Mouse (Mus musculus) heart, postnatal 4 days (tissue): ENCODE measurements around the gene Gm10300. TPM values are rescaled to one million over a fixed set of nuclear protein-coding genes. Genes with fewer than 3 reads are reported as not detected.

Experiments
- DNase-seq: peaks from one replicate; pipeline ENCODE4 v3.0.0; 2021
- total RNA-seq, 2 experiments: library from RNA; stranded (reverse); gene quantifications; 2 replicates each; pipeline ENCODE4 v1.2.3; 2021

The Gm10300 gene
- total RNA-seq: under 1 TPM; 0.11 to 0.12 TPM

DNA sequence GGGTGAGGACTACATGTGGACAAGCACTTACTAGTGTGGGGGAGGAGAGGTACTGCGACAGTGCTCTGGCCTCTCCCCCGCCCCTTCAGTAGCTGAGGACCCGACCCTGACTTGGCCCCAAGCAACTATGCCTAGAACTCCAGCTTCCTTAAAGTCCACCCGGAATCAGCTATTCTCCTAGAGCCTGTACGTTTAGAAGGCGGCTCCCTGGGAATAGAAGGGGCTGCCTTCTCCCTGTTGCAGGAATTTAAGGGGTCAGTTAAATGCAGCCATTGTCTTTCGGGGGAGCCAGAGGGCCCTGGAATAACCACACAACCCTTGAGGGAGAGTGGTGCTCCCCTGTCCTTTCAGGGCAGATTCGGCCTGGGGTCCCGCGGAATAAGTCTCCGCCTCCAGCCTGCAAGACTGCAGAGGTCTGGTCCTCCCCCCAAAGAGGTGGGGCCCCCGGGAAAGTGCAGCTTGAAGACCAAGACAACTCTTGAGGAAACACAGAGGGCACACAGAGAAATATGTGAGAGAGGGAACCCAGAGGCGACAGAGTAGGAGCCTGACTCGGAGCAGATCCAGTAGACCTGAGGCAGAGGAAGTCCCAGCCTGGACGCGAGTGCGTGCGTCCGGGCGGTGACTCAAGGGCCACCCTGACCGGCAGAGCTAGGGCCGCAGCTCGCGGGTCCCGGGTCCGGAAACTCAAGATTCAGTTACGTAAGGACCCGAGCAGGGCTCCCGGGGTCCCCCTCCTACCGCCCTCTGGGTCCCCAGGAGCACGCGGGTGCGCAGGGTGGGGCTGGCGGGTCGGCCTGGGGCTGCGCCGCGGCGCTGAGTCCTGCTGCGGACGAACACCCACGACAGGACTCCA lies at the start of gene Gm10300:
TSS of gene Gm10300 (plus strand) at position 621 of the 856 bp plus-strand sequence.
- DNase-seq: peak; percentile 47

DNA sequence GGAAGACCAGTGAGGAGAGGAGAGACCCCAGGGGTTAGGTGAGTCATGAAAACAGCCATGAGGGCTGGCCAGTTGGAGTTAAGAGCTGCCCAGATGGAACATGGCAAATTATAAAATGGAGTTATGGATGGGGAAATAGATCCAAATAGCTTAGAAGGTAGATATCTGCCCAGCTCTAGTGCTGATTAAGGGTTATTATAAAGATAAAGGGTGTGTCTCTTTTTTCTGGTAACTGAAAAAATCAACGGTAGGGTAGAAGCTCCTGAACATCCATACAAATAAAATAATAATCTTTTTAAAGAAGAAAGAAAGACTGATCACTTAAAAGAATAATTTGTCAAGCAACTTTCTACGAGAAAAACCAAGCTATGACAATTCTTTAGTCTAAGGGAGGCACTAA lies 49.2 kb upstream of the Gm10300 start:
- DNase-seq: no peak

DNA sequence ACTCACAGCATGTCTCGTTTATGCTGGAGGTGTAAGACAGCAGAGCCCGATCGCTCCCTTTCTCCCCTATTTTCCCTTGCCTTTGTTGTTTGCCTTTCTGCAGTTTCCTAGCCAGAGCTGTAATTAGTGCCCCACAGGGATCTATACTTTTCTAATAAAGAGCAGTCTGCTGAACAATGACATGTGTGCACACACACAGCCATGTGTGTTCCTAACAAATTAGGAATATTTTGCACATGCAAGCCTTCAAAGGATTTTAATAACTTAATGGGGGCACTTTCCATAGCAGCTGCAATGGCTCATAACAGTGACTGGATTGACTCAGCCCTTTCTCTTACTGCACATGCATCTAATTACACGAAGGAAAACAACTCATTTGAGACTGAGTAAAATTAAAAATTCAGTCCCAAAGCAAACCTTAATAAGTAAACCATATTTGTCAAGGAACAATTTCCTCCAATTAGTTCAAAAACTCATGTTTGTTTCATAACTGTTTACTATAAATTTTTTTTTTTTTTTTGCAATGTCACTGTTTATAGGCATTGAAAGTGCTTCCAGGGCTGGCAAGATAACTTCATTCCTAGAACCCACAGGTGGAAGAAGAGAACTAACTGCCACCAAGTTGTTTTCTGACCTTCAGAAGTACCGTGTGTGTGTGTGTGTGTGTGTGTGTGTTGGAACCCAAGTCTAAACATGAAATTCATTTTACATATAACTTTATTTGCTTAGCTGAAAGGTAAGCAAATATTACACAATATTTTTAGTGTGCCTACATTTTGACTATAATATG lies 48.6 kb upstream of the Gm10300 start:
- no peak for DNase-seq

DNA sequence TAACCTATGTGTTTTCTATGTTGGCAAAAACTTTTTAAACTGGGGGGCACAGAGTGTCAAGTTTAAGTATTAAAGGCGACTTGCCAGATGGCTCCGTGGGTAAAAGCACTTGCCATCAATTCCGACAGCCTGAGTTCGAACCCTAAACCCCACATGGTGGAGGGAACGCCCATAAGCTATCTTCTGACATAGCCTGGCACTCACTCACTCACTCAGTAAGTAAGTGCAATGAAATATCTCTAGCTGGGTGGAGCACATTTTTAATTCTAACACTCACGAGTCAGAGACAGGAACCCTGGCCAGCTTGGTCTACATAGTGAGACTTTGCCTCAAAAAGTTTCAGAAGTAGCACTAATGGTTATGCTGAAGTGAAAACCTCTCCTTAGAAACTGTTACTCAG lies 47.3 kb upstream of the Gm10300 start:
- DNase-seq: no peak

DNA sequence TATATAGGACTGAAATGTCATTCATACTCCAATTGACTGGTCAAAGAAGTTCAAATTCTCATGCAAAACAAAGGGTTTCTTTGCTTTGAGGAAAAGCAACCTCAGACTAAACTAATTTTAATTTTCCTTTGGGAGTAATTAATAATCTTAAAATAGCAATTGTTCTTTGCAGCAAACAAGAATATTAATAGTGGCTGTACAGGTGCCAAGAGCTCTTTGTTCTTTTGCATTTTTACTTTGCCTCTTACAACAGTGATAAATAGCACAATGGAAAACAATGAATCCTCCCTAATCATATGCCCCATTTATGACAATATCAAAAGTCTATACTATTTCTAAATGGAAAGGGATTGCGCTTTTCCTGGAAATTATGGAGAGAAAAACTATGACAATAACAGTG lies 46.7 kb upstream of the Gm10300 start:
- no peak for DNase-seq

DNA sequence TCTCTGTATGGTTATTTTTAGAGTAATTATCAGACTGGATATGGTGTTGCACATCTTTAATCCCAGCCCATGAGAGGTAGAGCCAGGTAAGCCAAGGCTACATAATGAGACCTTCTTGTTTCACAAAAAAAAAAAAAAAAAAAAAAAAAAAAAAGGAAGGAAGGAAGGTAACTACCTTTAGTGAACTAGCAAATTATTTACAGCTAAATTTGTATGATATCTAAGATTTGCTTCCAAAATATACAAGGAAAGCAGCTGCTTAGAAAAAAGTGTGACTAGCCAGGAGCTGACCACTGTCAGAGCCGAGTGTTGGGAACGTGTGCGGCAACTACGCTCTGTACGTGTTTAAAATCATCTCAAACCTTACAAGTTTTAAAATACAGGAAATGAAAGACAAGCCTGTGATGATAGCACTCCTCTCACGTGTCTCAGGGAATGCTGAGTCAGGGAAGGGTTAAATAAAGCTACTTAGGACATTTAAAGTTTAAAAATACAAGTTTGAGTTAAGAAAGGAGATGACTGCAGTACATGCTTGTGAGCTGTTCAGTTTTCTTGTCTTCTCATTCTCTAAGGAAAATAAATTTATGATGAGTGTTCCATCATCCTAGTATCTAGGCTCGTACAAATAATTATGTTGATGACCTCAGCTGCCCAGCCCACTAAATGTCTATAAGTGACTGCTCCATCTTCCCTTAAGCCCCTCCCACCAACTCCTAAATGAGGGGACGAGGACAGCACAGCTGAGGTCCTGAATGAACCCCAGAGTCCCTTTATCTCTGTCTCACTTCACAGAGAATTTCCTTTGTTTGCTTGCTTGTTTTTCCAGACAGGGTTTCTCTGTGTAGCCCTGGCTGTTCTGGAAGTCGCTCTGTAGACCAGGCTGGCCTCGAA lies 44.4 kb upstream of the Gm10300 start:
- DNase-seq: no peak

DNA sequence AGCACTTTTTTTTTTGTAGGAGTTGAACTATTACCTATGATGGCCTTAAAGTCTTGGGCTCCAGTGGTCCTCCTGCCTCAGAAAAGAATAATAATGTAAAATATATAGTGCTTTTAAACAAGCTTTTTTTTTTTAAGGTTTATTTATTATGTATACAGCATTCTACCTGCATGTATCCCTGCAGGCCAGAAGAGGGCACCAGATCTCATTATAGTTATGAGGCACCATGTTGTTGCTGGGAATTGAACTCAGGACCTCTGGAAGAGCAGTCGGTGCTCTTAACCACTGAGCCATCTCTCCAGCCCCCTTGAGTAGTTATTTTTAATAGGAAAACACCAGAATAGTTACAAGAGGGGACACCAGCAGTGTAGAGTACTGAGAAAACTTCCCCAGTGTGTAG lies 41.3 kb upstream of the Gm10300 start:
- DNase-seq: no peak

DNA sequence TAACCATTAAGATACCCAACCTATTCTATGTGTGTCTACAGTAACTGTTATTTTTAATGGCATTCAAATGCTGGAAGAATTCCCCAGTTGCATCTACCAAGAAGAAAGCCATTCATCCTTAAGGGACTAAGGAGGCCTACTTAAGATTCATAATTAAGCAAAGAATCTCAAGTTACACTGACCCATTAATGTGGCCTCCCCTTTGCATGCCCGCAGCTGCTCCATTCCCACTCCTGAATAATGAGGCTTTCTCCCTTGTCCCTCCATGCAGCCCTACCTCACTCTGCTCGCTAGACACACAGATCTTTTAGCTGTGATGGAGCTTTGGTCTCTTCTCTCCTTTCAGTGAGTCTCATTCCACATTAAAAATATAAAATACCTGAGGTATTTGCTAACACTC lies 40.3 kb upstream of the Gm10300 start:
- no peak for DNase-seq

DNA sequence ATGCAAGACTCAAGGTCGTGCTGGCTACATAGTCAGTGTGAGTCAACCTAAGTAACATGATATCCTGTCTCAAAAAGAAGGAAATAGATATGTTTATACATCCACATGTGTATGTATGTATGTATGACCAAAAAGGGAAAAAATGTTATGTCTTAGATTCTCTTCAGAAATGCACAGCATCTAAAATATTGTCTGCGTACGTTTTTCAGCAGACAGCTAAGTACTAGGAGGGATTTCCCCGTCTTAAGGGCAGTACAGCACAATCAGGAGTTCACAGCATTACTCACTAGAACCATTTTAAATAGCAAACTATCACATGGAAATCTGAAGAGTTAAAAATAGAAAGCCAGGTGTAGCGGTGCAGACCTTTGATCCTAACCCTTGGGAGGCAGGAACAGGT lies 37.4 kb upstream of the Gm10300 start:
- no peak for DNase-seq

DNA sequence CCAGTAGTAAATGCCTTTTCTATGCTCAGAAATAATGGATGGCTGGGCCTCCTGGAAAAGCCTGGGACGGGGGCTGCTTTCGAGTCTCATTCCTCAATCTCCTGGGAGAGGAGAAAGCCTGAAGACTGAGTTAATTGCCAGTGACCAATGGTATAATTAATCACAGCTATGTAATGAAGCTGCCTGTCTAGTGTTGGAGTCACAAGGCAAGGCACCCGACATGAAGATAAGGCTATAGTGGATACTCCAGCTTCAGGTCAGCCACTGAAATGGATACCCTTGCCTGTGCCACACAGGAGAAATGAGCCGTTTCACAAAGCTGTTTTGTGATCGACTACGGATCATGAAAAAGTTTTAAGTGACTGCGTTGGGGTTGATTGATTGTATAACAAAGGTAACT lies 36.5 kb upstream of the Gm10300 start:
- DNase-seq: no peak

DNA sequence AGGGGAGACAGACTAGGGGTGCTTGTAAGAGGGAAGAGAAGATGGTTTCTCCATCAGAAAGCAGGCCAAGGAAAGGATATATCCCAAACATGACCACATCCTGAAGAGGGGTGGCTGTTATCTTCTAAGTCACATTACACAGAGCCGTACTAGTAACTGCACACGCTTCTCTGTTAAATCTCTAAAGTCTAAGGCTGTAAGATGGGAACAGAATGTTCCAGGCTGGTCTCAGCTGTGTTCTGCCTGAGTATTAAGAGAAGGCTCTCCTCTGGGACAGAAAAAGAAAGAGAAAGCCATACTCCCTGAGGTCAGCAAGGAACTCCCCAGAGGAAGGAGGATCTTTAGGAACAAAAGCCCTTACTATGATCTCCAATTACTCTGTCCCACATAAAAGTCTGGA lies 35.7 kb upstream of the Gm10300 start:
- DNase-seq: no peak

DNA sequence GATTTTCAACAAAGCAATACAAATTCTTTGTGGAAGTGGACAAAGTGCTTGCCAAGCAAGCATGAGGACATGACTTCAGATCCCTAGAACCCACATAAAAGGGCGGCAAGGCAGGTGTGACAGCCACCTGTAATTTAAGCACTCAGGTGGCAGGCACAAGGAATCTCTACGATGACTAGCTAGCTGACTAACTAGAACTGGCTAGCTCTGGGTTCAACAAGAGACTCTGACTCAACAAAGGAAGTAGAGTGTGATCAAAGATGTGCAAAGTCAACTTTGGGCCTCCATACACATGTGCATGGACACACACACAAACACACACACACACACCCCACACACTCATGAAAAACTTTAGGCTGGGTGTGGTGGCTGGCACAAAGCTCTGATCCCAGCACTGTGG lies 35.0 kb upstream of the Gm10300 start:
- DNase-seq: no peak

DNA sequence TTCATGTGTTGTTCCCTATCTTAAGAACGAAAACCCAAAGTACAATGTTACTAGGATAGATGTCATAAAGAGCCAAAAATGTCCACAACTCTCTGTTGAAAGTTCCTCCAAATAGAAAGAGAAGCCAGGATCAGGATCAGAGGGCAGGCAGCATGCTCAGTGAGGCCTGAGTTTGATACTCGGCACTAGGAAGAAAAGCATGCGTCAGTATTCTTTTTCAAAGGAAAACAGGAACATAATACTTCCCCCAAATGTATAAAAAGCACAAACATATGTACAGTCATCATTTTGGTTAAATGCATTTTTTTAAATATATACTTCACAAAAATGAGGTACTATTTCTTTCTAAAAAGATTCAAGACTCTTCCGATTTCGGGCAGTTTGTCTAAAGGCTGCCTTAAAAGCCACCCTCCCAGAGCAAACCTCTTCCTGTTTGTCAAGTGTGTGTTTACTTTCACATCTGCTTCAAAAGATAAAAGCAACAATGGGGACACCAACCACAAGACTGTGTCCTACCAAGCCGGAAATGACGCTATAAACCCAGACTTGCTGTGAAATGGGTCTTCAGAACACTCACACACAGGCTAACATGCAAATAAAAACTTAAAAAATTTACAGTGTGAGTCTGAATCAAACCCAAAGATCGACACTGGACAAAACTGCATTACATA lies 34.4 kb upstream of the Gm10300 start:
- no peak for DNase-seq

DNA sequence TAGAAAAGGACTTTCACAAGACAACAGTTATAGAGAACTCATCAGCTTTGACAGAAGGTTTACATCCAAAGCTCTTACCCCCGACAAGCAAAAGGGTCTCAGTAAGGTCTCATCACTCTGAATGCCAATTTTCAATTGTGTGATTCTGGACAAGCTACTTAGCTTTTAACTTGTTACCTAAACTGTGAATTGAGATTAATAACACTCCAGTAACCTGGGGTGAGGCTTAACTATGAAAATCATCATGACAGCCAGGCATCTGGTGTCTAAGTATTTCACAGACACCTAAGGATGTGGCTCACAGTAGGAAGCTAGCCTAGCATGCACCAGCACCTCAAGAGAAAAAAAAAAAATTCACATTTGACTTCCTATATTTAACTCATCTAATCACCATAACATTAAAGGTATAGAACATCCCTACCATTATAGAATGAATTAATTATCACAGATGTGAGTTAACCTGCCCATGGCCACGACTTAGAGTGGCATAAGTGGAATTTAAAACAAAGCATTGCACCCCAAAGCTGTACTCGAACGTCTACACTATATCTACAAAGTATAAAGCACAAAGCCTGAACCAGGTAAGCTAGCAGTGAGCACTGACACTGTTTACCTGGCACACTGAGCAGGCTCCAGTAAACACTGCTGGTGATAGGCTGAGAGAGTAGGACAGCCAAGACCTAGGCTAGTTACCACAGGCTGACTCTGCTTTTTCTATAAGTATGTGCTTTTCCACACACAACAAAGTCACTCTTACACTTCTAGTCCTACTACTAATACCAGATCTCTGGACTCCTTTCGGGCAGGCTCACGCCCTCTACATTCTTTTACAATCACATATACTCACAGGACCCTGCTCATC lies 32.8 kb upstream of the Gm10300 start:
- no peak for DNase-seq

DNA sequence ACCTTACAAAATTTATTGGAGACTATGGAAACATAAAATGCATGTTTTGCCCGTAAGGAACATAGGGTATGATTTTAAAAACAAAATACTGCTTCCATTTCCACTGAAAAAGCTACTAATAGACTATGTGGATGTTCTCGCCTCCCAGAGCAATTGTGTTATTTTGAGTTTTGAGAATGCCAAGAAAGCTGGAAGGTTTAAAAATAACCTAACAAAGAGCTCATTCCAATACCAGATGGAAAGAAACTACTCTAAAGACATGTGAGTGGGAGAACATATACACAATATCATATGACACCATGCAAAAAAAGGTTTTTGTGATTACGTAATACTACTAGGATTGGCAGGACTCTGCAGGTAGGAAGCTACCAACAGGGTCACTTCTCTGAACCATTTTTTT lies 30.8 kb upstream of the Gm10300 start:
- no peak for DNase-seq

DNA sequence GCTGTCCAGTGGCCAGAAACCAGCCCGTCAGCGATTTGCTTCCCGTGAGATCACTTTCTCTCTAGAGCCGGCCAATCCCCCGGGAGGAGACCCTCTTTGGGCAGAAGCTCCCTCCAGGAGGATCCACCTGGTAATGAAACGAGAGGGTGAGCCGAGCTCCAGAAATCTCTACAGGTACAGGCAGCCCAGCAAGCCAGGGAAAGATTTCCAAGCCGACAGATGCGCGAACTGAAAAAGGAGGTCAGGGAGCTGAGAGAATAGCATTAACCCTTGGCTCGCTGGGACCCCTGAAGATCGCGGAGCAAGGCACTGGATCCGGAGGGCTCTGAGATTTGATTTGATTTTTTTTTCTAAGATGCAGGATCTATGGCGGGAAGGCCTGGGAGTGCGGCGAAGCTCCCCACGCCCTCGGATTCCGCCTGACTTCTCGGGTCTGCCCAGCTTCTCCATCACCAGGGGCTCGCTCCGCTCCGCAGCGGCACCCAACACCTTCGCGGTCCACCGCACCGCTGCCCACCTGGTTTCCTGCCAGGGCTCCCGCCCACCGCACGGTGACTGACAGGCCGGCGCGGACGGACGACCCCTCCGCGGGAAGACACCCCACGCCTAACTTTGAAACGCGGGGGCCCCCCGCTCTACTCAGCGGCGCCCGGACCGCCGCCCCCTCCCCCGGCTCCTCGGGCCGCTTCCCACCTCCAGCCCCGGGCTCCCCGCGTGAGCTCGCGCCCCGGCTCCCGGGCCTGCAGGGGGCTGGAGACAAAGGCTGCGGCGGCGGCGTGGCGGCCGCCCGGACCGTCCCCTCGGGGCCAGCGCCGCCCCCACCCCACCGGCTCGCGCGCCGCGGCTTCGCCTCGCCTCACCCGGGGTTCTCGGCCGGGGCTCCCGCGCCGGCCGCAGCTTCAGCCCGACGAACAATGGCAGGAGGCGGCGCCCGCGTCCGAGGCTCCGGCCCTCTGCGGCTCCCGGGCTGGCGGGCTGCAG lies 26.2 kb upstream of the Gm10300 start:
- DNase-seq: peak; percentile 45

DNA sequence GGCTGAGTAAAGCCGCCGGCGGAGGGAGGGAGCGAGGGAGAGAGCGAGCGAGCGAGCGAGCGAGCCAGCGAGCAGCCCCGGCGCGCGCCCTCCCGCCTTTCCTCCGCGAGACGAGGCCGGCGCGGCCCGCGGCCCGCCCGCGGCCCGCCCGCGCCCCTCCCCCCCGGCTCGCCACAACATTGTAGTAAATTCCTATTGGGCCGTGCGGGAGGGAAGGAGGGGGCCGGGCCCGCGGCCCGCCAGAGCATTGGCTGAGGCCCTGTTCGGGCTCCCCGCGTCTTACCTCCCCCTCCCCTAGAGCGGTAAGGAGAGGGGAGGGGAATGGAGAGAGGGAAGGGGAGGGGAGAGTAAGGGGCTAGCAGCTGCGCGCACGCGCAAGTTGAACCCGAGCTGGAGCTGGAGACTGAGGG lies 25.5 kb upstream of the Gm10300 start:
- peak; percentile 88 for DNase-seq

DNA sequence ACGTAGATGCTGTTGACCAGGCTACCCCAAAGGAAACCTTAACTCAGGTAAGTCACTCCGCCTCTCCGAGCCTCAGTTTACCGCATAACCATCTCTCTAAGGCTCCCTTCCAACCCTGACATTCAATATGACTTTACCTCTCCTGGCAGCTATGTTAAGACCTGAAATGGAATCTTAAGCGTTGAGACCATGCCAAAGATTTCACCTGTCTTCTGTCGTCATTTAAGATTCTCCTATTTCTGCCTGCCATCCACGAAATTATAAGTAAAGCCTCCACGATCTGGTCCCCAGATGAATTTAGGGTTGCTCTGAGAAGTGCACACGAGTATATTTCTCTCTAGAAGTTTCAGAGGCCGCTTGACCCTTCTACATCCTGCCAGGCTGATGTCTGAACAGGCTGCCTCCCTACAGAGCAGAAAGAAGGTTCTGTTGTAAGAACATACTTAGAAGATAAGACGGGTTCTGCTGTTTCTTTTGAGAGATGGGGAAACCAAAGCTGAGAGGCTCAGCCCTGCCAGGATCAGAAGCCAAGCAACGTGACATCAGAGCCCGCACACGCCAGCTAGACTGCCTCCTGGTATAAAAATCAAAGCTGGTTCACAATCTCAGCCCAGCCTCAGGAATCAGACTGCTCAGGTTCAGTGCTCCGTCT lies 24.8 kb upstream of the Gm10300 start:
- DNase-seq: no peak
